Mouse (Mus musculus) myocyte (in vitro differentiated cells): ENCODE measurements around the gene Skint3.

Experiments
- E2F4 ChIP-seq: IDR thresholded peaks from one replicate; pipeline ENCODE4 v1.6.1; 2011; ENCODE audit warnings: mild to moderate bottlenecking, control low read depth, moderate library complexity; ENCODE audit not compliant: insufficient read depth
- MAX ChIP-seq: IDR thresholded peaks from one replicate; pipeline ENCODE4 v1.6.1; 2011; ENCODE audit warnings: low read depth, mild to moderate bottlenecking, control low read depth
- MYOD1 ChIP-seq, 3 experiments: IDR thresholded peaks; one replicate each; pipeline ENCODE4 v1.6.1; 2011; ENCODE audit warnings: control low read depth in 2 of 3, low read depth in 2 of 3, mild to moderate bottlenecking in 2 of 3, moderate library complexity in 1 of 3; ENCODE audit not compliant: insufficient read length in 2 of 3, control insufficient read depth in 1 of 3
- MYOG ChIP-seq, 3 experiments: IDR thresholded peaks; one replicate each; pipeline ENCODE4 v1.6.1; 2011; ENCODE audit warnings: control low read depth in 2 of 3, low read depth in 2 of 3, mild to moderate bottlenecking in 2 of 3; ENCODE audit not compliant: insufficient read length in 2 of 3, control insufficient read depth in 1 of 3, insufficient read depth in 1 of 3
- POLR2A ChIP-seq: IDR thresholded peaks from one replicate; pipeline ENCODE4 v1.6.1; 2011; ENCODE audit warnings: low read depth, mild to moderate bottlenecking, control low read depth, moderate library complexity; ENCODE audit not compliant: insufficient read length
- POLR2AphosphoS2 ChIP-seq: IDR thresholded peaks from one replicate; pipeline ENCODE4 v1.6.1; 2011; ENCODE audit warnings: low read depth, control low read depth; ENCODE audit not compliant: insufficient read length
- SRF ChIP-seq: IDR thresholded peaks from one replicate; pipeline ENCODE4 v1.6.1; 2011; ENCODE audit warnings: low read depth; ENCODE audit not compliant: control insufficient read depth, insufficient read length
- TCF12 ChIP-seq: IDR thresholded peaks from one replicate; pipeline ENCODE4 v1.6.1; 2011; ENCODE audit warnings: mild to moderate bottlenecking, control low read depth; ENCODE audit not compliant: poor library complexity, insufficient read depth, severe bottlenecking
- TCF3 ChIP-seq: IDR thresholded peaks from one replicate; pipeline ENCODE4 v1.6.1; 2011; ENCODE audit warnings: low read depth, control low read depth; ENCODE audit not compliant: insufficient read length
- USF1 ChIP-seq: IDR thresholded peaks from one replicate; pipeline ENCODE4 v1.6.1; 2011; ENCODE audit warnings: low read depth, mild to moderate bottlenecking, control low read depth, moderate library complexity

GRCm38 (mm10) chr4:112302305-112302704 is 70.3 kb downstream of the Skint3 start:
- no peak for TF ChIP-seq MYOG (IDR thresholded peaks at IDR 0.05; ENCODE audit: control insufficient read depth in 1 of 3, insufficient read depth in 1 of 3, insufficient read length in 2 of 3, low read depth in 2 of 3)
- TF ChIP-seq POLR2A: no peak
- TF ChIP-seq USF1: no peak
- no peak for TF ChIP-seq POLR2AphosphoS2
- TF ChIP-seq E2F4: no peak
- no peak for TF ChIP-seq MYOD1 (IDR thresholded peaks at IDR 0.05; ENCODE audit: control insufficient read depth in 1 of 3, insufficient read length in 2 of 3, low read depth in 2 of 3)
- TF ChIP-seq TCF3: no peak
- no peak for TF ChIP-seq MAX
- TF ChIP-seq SRF: no peak
- TF ChIP-seq TCF12: no peak
